Mouse (Mus musculus) right cerebral cortex, postnatal 14 days (tissue): ENCODE data around the gene Prmt8.
A peak's percentile ranks its signal among the peaks of the same experiment; 100 is the strongest.

Experiments
- DNase-seq: peaks from one replicate; pipeline ENCODE4 v3.0.0; 2022

Prmt8 gene

DNA sequence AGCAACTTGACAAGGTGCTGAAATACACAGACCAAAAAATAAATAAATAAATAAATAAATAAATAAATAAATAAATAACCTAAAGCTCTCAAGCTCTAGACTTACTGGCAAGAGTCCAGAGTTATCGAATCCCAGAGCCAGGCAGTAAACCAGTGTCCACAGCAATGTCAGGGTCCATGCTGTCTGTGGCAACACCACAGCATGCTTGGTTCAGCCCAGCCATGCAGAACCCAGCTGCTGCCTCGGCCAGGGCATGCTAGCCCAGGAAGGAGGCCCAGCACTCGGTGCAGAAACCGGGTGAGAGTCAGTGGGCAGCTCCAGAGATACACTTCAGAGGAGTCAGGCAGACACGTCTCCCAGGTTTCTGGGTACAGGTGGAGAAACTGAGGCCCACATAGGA, 29.4 kb downstream of the Prmt8 start:
- DNase-seq: no peak

DNA sequence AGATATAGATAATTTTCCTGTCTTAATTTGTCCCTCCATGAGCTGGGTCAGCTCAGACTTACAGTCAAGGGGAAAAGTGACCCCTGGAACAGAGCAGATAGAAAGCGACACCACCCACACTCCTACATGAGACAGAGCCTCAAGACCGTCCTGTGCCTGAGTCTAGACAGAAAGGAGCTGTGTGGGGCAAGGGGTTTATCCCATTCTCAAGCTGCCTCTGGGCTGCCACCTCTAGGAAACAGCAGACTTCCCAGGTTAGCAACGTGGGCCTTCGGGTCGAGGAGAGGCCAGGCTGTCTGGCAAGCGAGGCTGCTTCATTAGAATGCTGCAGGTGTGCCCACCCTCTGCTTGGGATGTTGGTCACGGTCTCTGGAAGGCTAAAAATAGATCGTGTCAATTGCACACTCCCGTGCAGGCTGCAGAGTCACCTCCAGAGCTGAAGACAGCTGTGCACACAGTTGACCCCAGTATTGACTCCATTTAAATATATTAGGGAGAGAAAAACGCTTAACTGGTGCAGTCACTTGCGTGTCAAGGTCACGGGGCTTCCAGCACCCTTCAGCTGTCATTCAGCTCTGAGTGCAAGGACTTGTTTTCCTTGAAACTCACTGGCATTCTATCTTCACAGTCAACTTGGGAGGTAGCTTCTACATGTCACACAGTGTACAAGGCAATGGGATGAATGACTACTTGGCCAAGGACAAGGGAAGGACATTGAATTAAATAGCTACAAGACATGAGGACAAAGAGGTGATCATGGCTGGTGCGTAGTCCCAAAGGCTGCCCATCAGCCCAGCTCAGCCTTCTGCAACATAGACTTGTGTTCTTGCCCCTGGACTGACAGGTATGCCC, 33.9 kb downstream of the Prmt8 start:
- no peak for DNase-seq

DNA sequence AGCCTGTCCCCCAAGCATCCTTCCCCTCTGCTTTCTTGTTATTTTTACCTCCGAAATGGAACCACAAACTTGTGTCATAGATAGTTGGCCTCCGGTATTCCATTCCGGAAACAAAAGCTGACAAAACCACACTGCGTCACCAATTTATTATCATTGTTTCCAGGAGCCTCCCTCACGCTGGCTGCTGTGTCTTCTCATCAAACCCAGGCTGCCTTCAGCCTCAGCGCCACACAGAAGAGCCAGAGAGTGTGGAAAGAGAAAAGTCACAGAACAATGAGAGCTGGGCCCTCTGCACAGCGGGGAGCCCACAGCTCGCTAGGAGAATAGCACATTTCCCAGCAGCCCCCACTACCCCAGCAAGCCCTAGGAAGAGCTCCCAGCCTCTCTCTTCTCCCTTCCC, 46.1 kb downstream of the Prmt8 start:
- no peak for DNase-seq

DNA sequence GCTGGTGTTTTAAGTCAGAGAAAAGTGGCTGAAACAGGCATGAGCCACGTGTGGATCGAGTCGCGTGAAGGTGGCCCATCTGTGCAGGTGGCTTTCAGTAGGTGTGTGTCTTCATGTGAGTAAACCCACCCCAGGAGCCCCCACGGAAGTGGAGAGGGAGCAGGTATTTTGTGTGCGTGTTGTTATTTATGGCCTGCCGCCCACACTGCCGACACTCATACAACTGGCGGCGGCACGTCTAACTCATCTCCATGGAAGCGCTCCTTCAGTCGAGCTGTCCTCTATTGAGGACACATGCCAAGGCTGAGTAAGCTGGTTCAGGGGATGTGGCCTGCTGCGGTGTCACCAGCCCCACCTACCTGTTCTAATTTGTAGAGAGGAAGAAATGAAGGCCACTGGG, 49.4 kb downstream of the Prmt8 start:
- DNase-seq: peak; percentile 32

DNA sequence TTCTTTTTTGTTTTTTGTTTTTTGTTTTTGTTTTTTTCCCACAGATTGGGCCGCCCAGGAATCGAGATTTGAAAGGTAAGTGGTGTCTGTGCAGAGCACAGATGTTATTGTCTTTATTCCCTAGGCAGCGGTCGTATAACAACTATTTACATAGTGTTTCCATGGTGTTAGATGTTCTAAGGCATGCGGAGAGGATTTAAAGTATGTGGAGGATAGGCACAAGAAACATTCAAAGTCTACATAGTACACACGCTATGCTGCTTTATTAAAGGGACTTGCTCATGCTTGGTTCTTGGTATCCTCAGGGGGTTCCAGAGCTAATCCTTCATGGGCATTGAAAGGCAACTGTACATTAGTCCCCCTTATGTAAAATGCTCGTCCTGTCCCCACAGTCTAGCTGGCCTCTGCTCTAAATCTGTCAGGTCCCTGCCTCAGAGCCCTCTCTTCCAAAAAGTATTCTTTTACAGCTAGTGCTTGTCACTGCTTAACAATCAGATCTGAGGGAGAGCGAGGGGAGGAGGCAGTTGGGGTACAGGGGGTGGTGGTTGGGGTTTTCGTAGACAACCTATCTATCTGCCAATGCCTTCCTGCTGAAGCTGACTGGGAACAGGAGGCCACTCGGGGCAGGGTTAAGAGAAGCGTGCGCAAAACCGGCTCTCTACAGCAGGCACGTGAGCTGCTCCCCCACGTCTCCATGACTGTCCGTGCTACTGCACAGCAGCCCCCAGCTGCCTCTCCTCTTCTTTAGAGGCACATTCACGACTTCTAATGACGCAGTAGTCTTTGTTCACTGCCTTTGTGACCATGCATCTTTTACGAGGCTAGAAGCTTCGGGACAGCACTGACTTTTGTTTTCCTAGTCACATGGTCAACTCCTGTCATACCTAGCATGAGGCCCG, 51.8 kb downstream of the Prmt8 start:
- no peak for DNase-seq

DNA sequence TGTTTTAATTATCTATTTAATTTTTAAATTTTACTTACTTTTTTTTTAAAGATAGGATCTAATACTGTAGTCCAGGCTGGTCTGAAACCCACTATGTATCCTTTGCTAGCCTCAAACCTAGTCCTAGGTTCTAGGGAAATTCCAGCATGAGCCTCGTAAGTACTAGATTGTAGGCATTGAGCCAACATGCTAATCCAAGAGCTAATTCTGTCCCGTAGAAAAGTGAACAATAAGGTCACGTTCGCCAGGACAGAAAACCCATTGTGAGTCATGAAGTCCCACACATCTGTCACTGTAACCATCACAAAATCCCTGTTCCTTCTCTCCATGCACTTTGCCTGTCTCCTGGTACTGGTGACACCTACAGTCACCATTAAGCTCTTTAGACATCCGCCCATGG, 53.8 kb downstream of the Prmt8 start:
- DNase-seq: no peak

DNA sequence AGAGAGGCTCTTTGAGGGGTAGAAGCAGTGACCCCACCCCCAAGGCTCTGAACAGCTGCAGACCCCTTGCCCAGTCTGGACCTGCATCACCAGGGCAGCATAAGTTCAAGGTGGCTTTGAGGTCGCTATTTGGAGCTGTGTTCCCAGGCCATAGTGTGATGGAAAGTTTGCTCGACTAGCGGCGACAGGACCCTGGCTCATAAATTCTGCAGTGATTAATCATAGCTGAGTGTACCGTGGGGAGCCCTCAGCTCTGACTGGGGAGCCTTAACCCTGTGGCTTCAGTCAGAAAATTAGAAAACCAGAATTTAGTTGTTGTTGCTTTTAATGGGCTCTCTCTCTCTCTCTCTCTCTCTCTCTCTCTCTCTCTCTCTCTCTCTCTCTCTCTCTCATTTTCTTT, 54.4 kb downstream of the Prmt8 start:
- DNase-seq: no peak

DNA sequence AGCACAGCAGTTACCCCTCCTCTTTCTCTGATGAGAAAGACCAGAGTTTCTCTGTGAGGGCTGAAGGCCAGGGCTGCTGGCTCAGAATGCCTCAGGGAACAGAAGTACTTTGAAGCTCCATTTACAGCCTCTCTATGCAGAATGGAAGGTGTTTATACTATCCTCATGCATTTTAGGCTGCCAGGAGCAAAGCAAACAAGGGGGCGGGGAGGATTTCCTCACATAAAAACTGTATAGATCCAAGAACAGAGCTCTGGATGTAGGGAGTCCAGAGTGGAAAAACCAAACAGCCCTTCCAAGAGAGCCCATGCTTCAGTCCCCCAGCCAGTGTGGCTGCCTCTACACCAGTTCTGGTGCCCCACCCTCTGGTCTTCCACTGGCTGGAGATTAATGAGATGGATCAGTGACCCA, 61.0 kb downstream of the Prmt8 start:
- DNase-seq: no peak

DNA sequence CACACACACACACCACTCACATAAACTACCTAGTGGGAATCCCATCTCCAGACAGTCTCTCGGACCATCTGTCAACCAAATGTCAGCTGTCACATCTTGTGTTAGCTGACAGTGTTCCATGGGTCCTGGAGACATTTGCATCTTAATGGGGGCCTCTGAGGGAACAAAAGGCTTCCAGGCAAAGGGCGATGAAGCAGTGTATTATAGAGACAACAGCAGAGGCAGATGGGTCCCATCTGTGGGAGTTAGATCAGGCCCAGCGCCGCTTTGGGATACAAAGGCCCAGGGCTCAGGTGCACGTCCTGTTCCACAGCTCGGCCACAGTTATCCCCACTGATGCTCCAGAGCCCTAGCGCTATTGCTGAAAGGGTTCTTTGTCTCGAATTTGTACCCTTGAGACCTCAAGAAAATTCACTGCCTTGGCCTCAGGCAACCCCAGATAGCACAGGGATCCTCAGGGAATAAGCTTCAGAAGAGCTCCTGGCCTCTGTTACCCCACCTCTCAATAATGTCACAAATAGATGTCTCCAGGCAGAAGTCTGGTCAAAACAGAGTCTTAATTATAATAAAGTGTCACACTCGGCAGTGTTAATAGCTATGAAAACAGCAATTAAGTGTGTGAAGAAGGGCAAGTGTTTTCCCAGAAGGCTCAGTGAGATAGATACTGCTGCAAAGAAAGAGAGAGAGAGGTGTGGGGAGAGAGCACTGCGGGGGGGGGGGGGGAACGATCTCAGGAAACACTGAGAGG, 68.1 kb downstream of the Prmt8 start:
- DNase-seq: no peak

DNA sequence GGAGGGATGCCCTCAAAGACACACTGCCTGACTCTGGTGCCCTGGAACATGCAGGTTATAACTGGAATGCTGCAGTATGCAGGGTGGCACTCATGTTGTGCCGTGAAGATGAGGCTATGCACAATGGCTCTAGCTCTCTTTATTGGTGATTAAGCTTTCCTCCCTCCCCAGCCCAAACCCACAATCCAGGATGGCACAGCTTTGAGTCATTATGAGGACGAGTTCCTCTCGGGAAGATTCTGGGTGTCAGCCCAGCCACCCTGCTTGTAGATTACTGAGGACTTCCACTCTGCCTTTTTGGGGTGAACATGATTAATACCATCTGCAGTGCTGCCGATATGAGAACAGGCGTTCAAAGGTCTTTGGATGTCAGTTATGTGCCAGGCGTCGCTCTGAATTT, 75.6 kb downstream of the Prmt8 start:
- no peak for DNase-seq

DNA sequence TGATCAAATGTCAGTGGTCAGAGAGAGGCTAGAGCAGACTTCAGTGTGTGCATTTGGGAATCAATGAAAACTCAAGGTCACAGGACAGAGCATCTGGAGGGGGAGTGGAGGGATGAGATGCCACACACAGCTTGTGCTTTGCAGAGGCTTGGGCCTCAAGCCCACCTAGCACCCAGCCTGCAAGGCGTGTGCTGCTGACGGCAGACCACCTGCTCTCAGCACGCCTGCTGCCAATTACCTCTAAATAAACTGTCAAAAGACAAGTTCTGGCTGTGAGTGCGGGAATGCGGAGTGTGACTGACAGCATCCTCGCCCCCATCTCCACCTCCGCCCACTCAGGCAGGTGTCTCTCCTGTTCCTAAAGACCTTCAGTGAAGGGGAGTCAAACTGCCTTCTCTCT, 77.0 kb downstream of the Prmt8 start:
- peak; percentile 30 for DNase-seq

DNA sequence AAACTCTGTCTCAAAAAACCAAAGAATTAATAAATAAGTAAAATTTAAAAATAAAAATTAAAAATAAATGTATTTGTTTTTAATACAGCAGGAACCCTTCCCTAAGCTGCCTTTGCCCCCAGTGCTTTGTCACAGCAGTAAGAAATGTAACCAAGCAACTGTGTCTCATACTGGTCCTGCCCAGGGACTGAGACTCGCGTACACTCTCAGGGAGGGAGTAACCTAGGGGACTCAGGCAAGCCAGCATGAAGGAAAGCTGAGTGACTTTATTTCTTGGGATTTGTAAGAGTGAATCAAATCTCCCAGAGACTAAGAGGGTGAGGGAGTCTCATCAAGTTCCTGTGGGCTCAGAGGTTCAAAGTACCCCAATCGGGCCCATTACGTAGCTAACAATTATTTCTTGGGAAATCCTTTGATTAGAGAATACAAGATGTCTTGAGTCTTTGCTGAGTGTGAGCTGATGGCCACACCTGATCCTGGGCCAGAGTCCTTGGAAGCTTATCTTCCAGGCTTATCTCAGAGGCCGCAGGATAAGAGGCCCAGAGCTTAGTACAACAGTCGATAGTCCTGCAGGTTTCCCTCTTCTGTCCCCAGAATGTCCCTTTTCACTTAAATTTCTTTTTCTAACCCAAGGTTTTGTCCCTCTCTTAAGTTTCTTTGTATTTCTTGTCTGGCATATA, 82.0 kb downstream of the Prmt8 start:
- no peak for DNase-seq

DNA sequence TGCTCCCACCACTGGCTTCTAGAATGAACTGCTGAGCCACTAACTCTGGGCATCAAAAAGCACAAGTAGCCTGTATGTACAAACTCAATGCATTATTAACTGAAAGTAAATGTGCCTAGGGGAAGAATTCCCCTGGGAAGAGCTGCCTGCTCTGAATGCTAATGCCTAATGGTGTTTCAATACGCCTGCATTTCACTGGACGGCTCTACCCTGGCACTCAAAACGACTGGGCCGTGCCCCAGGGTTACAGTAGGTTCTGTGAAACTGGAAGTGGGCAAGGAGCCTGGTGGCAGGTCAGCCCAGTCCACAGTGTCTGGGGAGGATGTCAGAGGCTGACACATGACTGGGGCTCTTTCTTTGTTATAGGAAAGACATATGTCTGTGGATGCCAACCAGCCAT, 84.3 kb downstream of the Prmt8 start:
- no peak for DNase-seq

DNA sequence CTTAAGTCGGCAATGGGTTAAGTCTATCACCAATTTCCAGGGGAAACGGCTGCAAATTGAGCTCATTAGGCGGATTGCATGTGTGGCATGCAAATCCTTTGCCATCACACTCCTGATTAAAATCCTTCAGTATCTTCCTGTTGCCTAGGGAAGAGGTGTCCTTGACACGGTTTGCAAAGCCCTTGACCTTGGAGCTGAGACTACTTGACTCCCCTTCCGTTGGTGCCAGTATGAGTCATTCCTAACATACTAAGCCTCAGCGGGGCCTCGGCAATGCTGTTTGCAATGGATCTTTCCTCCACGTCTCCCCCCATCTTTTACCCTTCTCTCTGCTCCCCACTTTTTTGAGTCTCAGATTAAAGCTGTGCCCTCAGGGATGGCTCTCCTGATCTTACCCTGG, 85.7 kb downstream of the Prmt8 start:
- DNase-seq: no peak

DNA sequence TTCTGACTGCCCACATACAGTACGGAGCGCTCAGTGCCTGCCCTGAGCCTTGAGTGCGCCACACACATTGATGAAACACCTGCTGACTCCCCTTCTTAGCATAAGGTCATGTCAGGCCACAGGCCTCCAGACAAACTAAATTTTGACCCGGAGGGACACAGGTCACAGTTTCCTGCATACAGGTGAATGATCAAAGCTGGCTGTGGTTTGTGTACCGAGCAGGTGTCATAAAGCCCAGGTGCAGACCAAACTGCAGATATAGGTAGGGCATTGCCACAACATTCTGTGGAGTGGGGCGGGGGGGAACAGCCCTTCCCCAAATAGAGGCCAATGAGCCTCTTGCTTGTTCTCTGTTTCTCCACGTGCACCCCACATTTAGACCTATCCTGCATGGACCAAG, 88.5 kb downstream of the Prmt8 start:
- no peak for DNase-seq

DNA sequence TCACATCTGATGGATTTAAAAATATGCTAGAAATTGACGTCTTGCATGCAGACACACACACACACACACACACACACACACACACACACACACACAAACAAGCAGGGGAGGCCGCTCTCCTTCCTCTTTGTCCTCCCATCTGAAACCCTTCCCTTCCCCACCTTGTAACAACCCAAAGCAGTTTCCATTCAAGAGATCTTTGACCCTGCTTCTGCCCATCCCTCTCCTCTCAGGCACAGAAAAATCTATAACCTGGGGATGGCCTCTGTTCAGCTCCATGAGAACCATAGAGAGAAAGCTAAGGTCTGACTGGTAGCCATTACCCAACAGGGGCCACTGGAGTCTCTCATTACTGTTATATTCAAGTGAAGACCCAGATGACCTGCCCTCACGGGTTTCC, 90.3 kb downstream of the Prmt8 start:
- no peak for DNase-seq

DNA sequence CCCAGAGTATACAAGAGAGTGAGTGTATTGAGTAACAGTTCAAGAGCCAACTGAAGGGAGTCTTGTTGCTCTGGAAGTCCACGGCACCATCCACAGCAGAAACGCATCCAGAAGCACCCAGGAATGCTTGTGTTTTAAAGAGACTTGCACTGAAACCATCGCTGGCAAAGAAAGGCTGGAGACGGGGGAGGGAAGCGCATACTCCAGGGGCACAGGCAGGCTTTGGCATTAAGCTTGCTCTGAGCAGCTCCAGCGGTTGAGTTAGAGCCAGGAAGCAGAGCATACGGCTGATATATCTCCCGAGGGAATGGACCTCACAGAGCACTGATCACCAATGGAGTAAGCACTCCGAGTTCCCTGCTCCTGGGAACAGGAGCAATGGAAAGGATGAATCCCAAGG, 91.0 kb downstream of the Prmt8 start:
- no peak for DNase-seq

DNA sequence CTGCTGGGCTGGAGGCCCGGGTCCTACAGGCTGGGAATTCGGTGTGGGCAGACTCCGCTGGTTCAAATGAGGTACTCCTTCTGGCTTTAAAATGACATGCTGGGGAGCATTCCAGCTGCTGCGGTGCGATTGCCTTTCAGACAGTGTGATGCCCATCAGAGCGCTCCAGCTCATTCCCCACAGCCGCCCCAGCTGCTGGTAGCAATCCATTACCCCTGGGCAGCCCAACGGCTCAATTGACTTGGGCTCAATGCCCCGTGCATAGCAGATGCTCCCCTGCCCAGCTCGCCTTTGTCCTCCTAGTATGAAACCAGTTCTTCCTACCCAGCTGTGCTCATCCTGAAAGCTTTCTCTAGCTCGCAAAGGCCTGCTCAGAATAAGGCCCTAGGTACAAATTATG, 92.4 kb downstream of the Prmt8 start:
- DNase-seq: no peak

DNA sequence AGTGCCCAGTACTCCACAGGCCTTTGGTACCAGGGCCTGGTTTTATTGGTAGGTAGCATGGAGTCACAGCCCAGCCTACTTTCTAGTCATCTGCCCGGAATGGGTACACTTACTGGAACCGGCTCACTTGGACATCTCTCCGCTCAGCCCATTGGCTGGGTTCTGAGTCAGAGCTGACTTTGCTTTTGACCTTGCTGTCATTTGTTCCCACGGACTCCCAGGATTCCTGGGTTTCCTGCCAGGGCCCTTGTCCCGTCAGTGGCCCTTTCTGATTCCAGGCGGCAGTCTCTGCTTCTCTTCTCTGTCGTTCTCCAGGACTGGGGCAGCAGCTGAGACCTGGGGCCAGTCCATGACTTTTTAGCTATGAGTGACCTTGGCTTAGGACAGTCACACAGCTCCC, 97.2 kb downstream of the Prmt8 start:
- DNase-seq: no peak

DNA sequence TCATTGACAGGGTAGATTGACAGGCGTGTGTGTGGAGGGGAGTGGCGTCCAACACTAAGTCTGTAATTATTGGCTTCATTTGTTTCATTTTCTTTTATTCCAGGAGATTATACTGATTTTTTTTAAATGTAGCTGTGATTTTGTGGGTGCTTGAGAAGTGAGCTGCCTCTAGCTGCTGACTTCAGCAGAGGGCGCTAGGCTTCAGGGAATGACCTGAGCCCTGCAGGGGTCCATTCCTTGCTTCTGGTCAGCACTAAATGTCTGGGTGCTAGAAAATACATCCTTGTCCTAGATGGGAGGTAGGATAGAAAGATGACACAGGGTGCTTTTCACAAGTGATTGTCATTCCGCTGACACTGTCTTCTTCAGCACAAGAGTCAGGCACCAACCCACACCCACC, 99.2 kb downstream of the Prmt8 start:
- DNase-seq: no peak

DNA sequence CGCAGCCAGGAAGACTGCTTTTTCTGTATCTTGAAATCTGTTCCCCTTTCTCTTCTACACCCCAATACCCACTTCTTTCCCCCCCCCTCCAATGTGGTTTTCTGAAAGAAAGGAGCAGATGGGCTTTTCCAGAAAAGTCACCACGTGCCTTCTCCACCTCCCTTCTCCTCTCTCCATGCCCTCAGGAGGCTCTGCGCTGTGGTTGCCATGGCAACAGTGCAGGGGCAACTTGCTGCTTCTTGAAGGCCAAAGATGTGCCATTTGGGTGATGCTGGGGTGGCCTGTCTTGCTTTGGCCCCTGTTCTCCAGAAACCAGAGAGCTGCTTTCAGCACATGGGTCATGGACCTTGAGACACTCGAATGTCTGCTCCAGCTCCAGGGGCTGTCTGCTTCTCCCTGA, 100.0 kb downstream of the Prmt8 start:
- peak; percentile 62 for DNase-seq

DNA sequence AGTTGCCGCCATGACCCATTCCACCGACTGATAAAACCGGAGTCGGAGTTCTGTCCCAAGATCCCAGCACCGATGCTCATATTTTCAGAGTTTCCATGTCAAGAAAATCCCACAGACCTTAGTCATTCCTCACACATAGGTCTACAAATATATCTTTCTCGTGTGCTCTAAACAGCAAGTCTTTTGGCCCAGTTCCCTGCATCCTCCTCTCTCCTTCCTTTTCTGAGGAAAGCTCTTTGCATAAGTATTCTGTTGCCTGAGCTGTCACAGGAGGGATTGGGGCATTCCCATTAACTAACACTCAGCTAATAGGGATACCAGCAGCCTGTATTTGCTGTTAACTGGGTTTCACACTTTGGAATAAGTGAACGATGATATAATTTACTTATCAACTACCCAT, 106.0 kb downstream of the Prmt8 start:
- DNase-seq: peak; percentile 60

DNA sequence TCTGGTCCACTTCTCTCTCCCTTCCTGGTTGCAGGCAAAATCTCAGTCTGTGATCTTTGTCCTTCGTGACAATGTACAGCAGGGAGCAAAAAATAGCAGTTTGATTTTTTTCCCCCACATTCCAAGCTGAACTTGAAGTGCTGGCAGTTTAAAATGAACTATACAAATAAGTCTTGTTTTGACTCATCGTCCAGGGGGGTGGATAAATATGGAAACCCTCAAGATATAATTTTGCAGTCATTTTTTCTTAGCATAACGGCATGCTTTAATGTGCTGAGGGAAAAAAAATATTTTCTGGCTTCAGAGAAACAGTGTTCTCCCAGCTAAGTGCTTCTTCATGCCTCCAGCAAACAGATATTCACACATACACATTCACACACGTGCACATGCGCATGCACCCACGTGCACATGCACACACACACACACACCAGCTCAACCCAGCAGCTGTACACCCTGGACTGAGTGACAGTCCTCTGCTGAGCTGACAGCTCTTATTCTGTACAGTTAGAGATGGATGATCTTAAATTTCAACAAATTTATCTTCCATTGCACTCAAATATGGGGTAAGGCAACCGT, 107.5 kb downstream of the Prmt8 start:
- no peak for DNase-seq
